Comparison of ENCODE assay signal across 19 mouse cellular contexts in genomic region chr13:62263392-62263791, GRCm38 (mm10).
"Had no signal": no experiment of that assay in that cellular context is flagged by ENCODE, and none has a peak within 500 bp of the region (broad histone marks: within the 10 kb centered on the region; RNA-seq: fewer than 3 reads in every experiment).

No protein-coding gene starts in this region.

- H3K9ac ChIP-seq: liver, embryonic 15.5 days; liver, postnatal 0 days; lung, embryonic 15.5 days; midbrain, embryonic 13.5 days; midbrain, embryonic 15.5 days; neural tube, embryonic 12.5 days had no signal

- H3K27me3 ChIP-seq: liver, embryonic 15.5 days; lung, embryonic 15.5 days; megakaryocyte, embryonic 14.5 days; midbrain, embryonic 13.5 days; midbrain, embryonic 15.5 days; neural tube, embryonic 12.5 days had no signal

- H3K27ac ChIP-seq: liver, embryonic 15.5 days; lung, embryonic 15.5 days; macrophage; midbrain, embryonic 13.5 days; midbrain, embryonic 15.5 days; neural tube, embryonic 12.5 days had no signal

- H3K36me3 ChIP-seq: liver, embryonic 15.5 days; lung, embryonic 15.5 days; midbrain, embryonic 13.5 days; midbrain, embryonic 15.5 days; neural tube, embryonic 12.5 days had no signal

- H3K4me3 ChIP-seq: liver, embryonic 15.5 days; lung, embryonic 15.5 days; megakaryocyte, embryonic 14.5 days; midbrain, embryonic 13.5 days; midbrain, embryonic 15.5 days; neural tube, embryonic 12.5 days had no signal

- H3K4me1 ChIP-seq: liver, embryonic 15.5 days; lung, embryonic 15.5 days; megakaryocyte, embryonic 14.5 days; midbrain, embryonic 13.5 days; midbrain, embryonic 15.5 days; neural tube, embryonic 12.5 days had no signal

- DNase-seq: liver, postnatal 0 days; lung, adult 2 months; lung, postnatal 14 days; lung, postnatal 36 days; retina, postnatal 1 day; right cerebral cortex, adult 18-20 months; right cerebral cortex, postnatal 25 days; right cerebral cortex, postnatal 4 days; spleen, adult 18-20 months; thymus, adult 2 months; thymus, postnatal 25 days; thymus, postnatal 4 days had no signal
